Mouse (Mus musculus): ENCODE measurements around the gene Map4k5. TPM values are rescaled to one million over a fixed set of nuclear protein-coding genes. Genes with fewer than 3 reads are reported as not detected.
A peak's percentile ranks its signal among the peaks of the same experiment; 100 is the strongest.

Map4k5 gene
- polyA plus RNA-seq, 1 experiment from 2014 or later: 32.0 TPM

GRCm38 (mm10) chr12:69814272-69814671, 78.7 kb downstream of the Map4k5 start:
- ATAC-seq (replicated peaks; ENCODE audit: low FRiP score, low TSS enrichment, low read depth) (no peak), DNase-seq (ENCODE audit: low spot score) (no peak)
- H3K4me3 ChIP-seq (ENCODE audit: low read depth, low read length): no peak overlapping the region
- WGBS: 42% methylated on average over 6 of the region's 6 CpGs
- H3K9me3 ChIP-seq (ENCODE audit: control insufficient read depth, low read length): no peaks in the 10 kb centered on the region
- H3K27ac ChIP-seq (ENCODE audit: low read depth): no peak overlapping the region
- no peak overlapping the region for H3K9ac ChIP-seq (ENCODE audit: low read length)
- H3K4me2 ChIP-seq (ENCODE audit: low read length): no peak overlapping the region
- H3K4me1 ChIP-seq (replicated peaks; ENCODE audit: control insufficient read depth, insufficient read depth, low read length): 0 out of 2 replicates have a peak, but pooled peaks cover 5% of the 10 kb centered on the region
- no peaks in the 10 kb centered on the region for H3K27me3 ChIP-seq (replicated peaks; ENCODE audit: control insufficient read depth, insufficient read depth, low read length)
- H3K36me3 ChIP-seq (ENCODE audit: control insufficient read depth, insufficient read depth, low read length): peaks cover 70% of the 10 kb centered on the region

DNA sequence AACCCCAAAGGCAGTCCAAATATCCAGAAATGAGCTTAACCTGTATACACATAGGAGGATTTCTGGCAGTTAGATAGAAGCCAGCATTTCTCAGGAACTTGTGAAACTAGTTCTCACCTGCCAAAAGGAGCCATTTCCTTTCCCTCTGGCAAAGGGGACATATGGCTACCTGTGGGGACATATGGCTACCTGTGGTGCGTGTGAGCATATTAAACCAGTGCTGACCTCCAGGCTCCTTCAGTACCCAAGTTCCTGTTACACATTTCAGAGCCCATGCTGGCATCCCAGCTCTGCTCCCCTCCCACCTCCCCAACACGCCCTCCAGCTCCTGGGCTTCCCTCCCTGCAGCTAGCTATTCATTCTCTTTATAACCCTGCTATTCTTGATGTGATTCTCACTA, 79.4 kb downstream of the Map4k5 start:
- no peak for ATAC-seq (replicated peaks; ENCODE audit: low FRiP score, low TSS enrichment, low read depth)
- Histone ChIP-seq H3K36me3 (ENCODE audit: control insufficient read depth, insufficient read depth, low read length) (peaks cover 70% of the 10 kb centered on the region), H3K4me2 (ENCODE audit: low read length) (no peak overlapping the region), H3K9ac (ENCODE audit: low read length) (no peak overlapping the region), H3K27ac (ENCODE audit: low read depth) (no peak overlapping the region), H3K4me3 (ENCODE audit: low read depth, low read length) (no peak overlapping the region), H3K4me1 (replicated peaks; ENCODE audit: control insufficient read depth, insufficient read depth, low read length) (0 out of 2 replicates have a peak, but pooled peaks cover 5% of the 10 kb centered on the region), H3K9me3 (ENCODE audit: control insufficient read depth, low read length) (no peaks in the 10 kb centered on the region), H3K27me3 (replicated peaks; ENCODE audit: control insufficient read depth, insufficient read depth, low read length) (no peaks in the 10 kb centered on the region)
- DNase-seq (ENCODE audit: low spot score): no peak
- 80% methylated on average over 2 of the region's 2 CpGs for WGBS

GRCm38 (mm10) chr12:69812986-69813385, 80.0 kb downstream of the Map4k5 start:
- H3K9me3 ChIP-seq (ENCODE audit: control insufficient read depth, low read length): no peaks in the 10 kb centered on the region
- ATAC-seq (replicated peaks; ENCODE audit: low FRiP score, low TSS enrichment, low read depth) (no peak), DNase-seq (ENCODE audit: low spot score) (no peak)
- H3K9ac ChIP-seq (ENCODE audit: low read length): no peak overlapping the region
- no peaks in the 10 kb centered on the region for H3K27me3 ChIP-seq (replicated peaks; ENCODE audit: control insufficient read depth, insufficient read depth, low read length)
- H3K36me3 ChIP-seq (ENCODE audit: control insufficient read depth, insufficient read depth, low read length): peaks cover 69% of the 10 kb centered on the region
- no peak overlapping the region for H3K4me3 ChIP-seq (ENCODE audit: low read depth, low read length)
- peaks cover 11% of the 10 kb centered on the region; the same call in 1 of the 2 replicates for H3K4me1 ChIP-seq (replicated peaks; ENCODE audit: control insufficient read depth, insufficient read depth, low read length)
- 69% methylated on average over 3 of the region's 3 CpGs for WGBS
- no peak overlapping the region for H3K4me2 ChIP-seq (ENCODE audit: low read length)
- H3K27ac ChIP-seq (ENCODE audit: low read depth): peak overlapping the region; percentile 43; the same call in 1 of the 2 replicates

- H3K27me3 ChIP-seq (replicated peaks; ENCODE audit: control insufficient read depth, insufficient read depth, low read length): no peaks in the 10 kb centered on the region
- H3K4me3 ChIP-seq (ENCODE audit: low read depth, low read length): no peak overlapping the region
- peaks cover 68% of the 10 kb centered on the region for H3K36me3 ChIP-seq (ENCODE audit: control insufficient read depth, insufficient read depth, low read length)
- no peaks in the 10 kb centered on the region for H3K9me3 ChIP-seq (ENCODE audit: control insufficient read depth, low read length)
- no peak overlapping the region for H3K9ac ChIP-seq (ENCODE audit: low read length)
- WGBS: 35% methylated on average over 1 of the region's 1 CpGs
- peaks cover 13% of the 10 kb centered on the region; the same call in 1 of the 2 replicates for H3K4me1 ChIP-seq (replicated peaks; ENCODE audit: control insufficient read depth, insufficient read depth, low read length)
- DNase-seq (ENCODE audit: low spot score) (no peak), ATAC-seq (replicated peaks; ENCODE audit: low FRiP score, low TSS enrichment, low read depth) (no peak)
- no peak overlapping the region for H3K4me2 ChIP-seq (ENCODE audit: low read length)
- H3K27ac ChIP-seq (ENCODE audit: low read depth): no peak overlapping the region
Observed at GRCm38 (mm10) chr12:69811976-69812375, 81.0 kb downstream of the Map4k5 start.

GRCm38 (mm10) chr12:69809439-69809838, 83.6 kb downstream of the Map4k5 start:
- Histone ChIP-seq H3K9me3 (ENCODE audit: control insufficient read depth, low read length) (no peaks in the 10 kb centered on the region), H3K36me3 (ENCODE audit: control insufficient read depth, insufficient read depth, low read length) (peaks cover 60% of the 10 kb centered on the region), H3K4me2 (ENCODE audit: low read length) (no peak overlapping the region), H3K4me1 (replicated peaks; ENCODE audit: control insufficient read depth, insufficient read depth, low read length) (peaks cover 13% of the 10 kb centered on the region; the same call in 1 of the 2 replicates), H3K4me3 (ENCODE audit: low read depth, low read length) (no peak overlapping the region), H3K27ac (ENCODE audit: low read depth) (no peak overlapping the region), H3K27me3 (replicated peaks; ENCODE audit: control insufficient read depth, insufficient read depth, low read length) (no peaks in the 10 kb centered on the region), H3K9ac (ENCODE audit: low read length) (no peak overlapping the region)
- 55% methylated on average over 3 of the region's 3 CpGs for whole genome bisulfite sequencing
- DNase-seq (ENCODE audit: low spot score) (no peak), ATAC-seq (replicated peaks; ENCODE audit: low FRiP score, low TSS enrichment, low read depth) (no peak)

GRCm38 (mm10) chr12:69807399-69807985, 85.5 kb downstream of the Map4k5 start:
- Histone ChIP-seq H3K4me1 (replicated peaks; ENCODE audit: control insufficient read depth, insufficient read depth, low read length) (peaks cover 8% of the 10 kb centered on the region; the same call in 1 of the 2 replicates), H3K9ac (ENCODE audit: low read length) (no peak overlapping the region), H3K4me3 (ENCODE audit: low read depth, low read length) (no peak overlapping the region), H3K27me3 (replicated peaks; ENCODE audit: control insufficient read depth, insufficient read depth, low read length) (no peaks in the 10 kb centered on the region), H3K27ac (ENCODE audit: low read depth) (no peak overlapping the region), H3K4me2 (ENCODE audit: low read length) (no peak overlapping the region), H3K9me3 (ENCODE audit: control insufficient read depth, low read length) (no peaks in the 10 kb centered on the region), H3K36me3 (ENCODE audit: control insufficient read depth, insufficient read depth, low read length) (peaks cover 67% of the 10 kb centered on the region)
- DNase-seq (ENCODE audit: low spot score) (no peak), ATAC-seq (replicated peaks; ENCODE audit: low FRiP score, low TSS enrichment, low read depth) (no peak)
- 57% methylated on average over 11 of the region's 11 CpGs for WGBS

- Histone ChIP-seq H3K4me1 (replicated peaks; ENCODE audit: control insufficient read depth, insufficient read depth, low read length) (peaks cover 8% of the 10 kb centered on the region; the same call in 1 of the 2 replicates), H3K36me3 (ENCODE audit: control insufficient read depth, insufficient read depth, low read length) (peaks cover 62% of the 10 kb centered on the region), H3K9ac (ENCODE audit: low read length) (no peak overlapping the region), H3K9me3 (ENCODE audit: control insufficient read depth, low read length) (no peaks in the 10 kb centered on the region), H3K27ac (ENCODE audit: low read depth) (no peak overlapping the region), H3K4me2 (ENCODE audit: low read length) (no peak overlapping the region), H3K4me3 (ENCODE audit: low read depth, low read length) (no peak overlapping the region), H3K27me3 (replicated peaks; ENCODE audit: control insufficient read depth, insufficient read depth, low read length) (no peaks in the 10 kb centered on the region)
- 90% methylated on average over 6 of the region's 6 CpGs for WGBS
- DNase-seq (ENCODE audit: low spot score) (no peak), ATAC-seq (replicated peaks; ENCODE audit: low FRiP score, low TSS enrichment, low read depth) (no peak)
Observed at GRCm38 (mm10) chr12:69805148-69805547, 87.9 kb downstream of the Map4k5 start.

GRCm38 (mm10) chr12:69804393-69805070, 88.5 kb downstream of the Map4k5 start:
- Histone ChIP-seq H3K9ac (ENCODE audit: low read length) (no peak overlapping the region), H3K4me2 (ENCODE audit: low read length) (no peak overlapping the region), H3K4me1 (replicated peaks; ENCODE audit: control insufficient read depth, insufficient read depth, low read length) (peaks cover 8% of the 10 kb centered on the region; the same call in 1 of the 2 replicates), H3K27me3 (replicated peaks; ENCODE audit: control insufficient read depth, insufficient read depth, low read length) (no peaks in the 10 kb centered on the region), H3K9me3 (ENCODE audit: control insufficient read depth, low read length) (no peaks in the 10 kb centered on the region), H3K36me3 (ENCODE audit: control insufficient read depth, insufficient read depth, low read length) (peaks cover 60% of the 10 kb centered on the region), H3K4me3 (ENCODE audit: low read depth, low read length) (no peak overlapping the region), H3K27ac (ENCODE audit: low read depth) (no peak overlapping the region)
- ATAC-seq (replicated peaks; ENCODE audit: low FRiP score, low TSS enrichment, low read depth) (no peak), DNase-seq (ENCODE audit: low spot score) (no peak)
- WGBS: 87% methylated on average over 10 of the region's 10 CpGs

Measured in intestine, embryonic 14.5 days (tissue).